Mouse (Mus musculus): ENCODE data around the gene Kcnma1.

The Kcnma1 gene

GRCm38 (mm10) chr14:24014391-24014790 is at the start of gene Kcnma1:
Gene Kcnma1, minus strand, starts transcription at chr14:24014491.
- DNase-seq, result no peak

GRCm38 (mm10) chr14:24059747-24060146 is 45.5 kb upstream of the Kcnma1 start:
- peak; percentile 63 for DNase-seq

GRCm38 (mm10) chr14:24059287-24059686 is 45.0 kb upstream of the Kcnma1 start:
- no peak for DNase-seq

- DNase-seq, result no peak
Observed at GRCm38 (mm10) chr14:24051821-24052220, 37.5 kb upstream of the Kcnma1 start.

GRCm38 (mm10) chr14:24036609-24037008 is 22.3 kb upstream of the Kcnma1 start:
- no peak for DNase-seq

DNA sequence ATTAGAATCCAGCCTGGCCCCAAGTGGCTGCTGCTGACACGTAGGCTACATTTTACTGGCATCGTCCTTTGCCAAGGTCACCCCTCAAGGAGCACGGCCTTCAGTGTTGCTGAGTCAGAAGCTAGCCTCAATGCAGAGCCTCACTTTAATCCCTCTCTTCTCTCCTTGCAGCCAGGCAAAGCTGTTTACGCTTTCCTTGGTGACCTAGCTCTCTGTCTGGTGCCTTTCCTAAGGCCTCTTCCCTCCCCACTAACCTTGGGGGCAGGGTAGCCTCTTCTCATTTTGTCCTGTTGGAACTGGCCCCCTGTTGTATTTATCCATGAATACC is 21.9 kb upstream of the Kcnma1 start:
- DNase-seq, result no peak

GRCm38 (mm10) chr14:24035486-24036207 is 21.4 kb upstream of the Kcnma1 start:
- peak; percentile 40 for DNase-seq

DNA sequence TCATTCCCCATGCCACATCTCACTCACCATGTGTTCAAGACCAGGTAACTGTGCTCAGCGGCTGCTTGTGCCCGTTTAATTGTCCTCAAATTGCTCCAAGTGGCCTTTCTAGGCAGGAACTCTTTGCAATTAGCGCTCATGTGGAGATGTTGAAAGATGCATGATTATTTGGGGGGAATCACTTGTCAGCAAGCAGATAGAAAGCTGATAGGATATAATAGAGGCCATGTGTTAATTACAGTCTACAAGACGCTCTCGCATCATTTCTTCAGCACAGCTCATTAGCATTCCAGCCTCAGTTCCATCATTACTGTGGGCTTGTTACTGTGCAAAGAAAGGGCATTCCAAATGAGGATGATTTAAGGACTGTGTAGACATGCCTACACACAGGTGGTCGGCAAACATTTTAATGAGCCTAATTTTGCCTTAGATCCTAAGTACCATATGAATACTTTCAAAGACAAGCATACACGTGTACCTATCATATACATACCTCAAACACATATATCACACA is 18.6 kb upstream of the Kcnma1 start:
- no peak for DNase-seq

DNA sequence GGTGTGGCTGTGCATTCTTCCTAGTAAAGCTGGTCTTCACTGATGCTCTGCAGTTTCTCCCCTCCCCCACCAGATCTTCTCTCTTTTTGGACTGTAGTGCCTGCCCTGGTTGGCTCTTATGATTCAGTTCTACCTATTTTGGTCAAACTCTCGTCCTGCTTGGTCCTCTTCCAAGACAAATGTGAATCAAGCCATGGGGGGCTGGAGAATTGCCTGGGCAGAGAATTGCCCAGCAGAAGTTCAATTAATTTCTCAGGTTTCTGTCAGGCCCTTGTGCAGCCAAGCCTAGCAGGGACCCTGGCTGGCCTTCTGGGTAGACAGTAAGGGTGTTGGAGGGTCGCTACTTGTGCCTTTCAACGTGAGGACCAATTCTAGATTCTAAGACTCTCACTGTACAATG is 17.9 kb upstream of the Kcnma1 start:
- no peak for DNase-seq

DNA sequence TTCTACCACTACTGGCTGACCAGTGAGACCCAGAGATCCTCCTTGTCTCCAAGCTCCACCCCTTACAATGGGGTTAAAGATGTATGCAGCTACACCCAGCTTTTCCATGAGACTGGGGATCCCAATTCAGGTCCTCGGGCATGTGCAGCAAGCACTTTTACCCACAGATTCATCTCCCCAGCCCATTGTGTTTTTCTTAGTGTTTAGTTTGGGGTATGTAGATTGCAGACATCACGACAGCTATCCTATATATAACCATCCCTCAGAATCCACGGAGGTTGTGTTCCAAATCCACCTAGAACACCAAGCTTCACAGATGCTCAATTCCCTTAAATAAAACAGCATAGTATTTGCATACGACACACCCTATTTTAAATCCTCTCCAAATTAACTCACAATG is 6.4 kb upstream of the Kcnma1 start:
- no peak for DNase-seq

- no peak for DNase-seq
Observed at GRCm38 (mm10) chr14:24009978-24010377, 4.3 kb downstream of the Kcnma1 start.

DNA sequence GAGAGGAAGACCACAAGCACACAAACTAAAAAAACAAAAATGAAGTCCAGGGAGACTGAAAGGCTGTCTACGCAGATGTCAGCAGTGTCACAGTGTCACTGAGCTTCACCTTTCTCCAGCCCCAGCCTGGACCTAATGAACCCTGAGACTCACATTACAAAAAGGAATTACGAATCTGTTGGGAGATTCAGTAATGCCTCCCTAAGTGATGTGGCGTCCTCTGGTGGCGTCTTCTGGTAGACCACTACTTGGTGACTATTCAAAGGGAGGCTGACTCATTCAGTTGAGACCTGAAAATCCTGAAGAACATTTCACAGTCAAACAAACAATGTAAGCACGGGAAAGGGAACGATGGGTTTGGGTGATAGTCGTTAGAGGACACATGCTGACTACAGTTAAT is 6.0 kb downstream of the Kcnma1 start:
- peak; percentile 87 for DNase-seq

- no peak for DNase-seq
Observed at GRCm38 (mm10) chr14:24006276-24006675, 8.0 kb downstream of the Kcnma1 start.

DNA sequence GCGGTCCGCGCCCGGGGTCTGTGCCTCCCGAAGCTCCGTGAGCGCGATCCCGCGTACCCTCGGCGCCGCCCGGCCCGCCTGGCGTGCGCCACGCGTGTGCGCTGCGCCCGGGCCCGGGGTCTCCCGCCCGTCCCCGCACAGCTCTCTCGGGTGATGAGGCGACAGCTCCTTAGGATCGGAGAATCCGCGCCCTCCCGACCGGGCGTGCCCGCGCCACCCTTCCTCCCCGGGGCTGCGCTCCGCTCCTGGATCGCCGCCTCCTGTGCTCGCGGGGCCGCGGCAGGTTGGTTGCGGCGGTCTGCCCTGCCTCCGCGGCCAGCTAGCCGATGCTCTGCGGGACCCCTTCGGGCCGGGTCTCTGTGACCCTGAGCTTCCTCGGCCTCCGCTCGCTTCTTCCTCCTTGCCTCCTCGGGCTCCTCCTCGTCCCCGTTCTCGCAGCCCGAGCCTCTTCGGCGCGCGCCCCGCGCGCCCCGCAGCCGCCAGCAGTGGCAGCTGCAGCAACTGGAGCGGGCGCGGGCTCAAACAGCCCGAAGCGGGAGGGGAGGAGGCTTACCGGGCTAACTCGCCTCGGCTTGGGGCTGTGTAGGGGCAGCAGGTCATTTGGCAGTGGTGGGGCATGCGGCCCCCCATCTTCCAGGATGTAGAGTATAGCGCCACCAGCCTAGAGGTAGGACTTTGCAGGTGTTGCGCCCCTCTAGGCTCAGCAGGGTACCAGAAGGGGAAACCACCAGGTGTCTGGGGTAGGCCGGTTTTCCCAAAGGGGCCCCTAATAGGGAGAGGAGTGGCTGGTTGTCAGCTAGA is 9.6 kb downstream of the Kcnma1 start:
- peak; percentile 72 for DNase-seq

DNA sequence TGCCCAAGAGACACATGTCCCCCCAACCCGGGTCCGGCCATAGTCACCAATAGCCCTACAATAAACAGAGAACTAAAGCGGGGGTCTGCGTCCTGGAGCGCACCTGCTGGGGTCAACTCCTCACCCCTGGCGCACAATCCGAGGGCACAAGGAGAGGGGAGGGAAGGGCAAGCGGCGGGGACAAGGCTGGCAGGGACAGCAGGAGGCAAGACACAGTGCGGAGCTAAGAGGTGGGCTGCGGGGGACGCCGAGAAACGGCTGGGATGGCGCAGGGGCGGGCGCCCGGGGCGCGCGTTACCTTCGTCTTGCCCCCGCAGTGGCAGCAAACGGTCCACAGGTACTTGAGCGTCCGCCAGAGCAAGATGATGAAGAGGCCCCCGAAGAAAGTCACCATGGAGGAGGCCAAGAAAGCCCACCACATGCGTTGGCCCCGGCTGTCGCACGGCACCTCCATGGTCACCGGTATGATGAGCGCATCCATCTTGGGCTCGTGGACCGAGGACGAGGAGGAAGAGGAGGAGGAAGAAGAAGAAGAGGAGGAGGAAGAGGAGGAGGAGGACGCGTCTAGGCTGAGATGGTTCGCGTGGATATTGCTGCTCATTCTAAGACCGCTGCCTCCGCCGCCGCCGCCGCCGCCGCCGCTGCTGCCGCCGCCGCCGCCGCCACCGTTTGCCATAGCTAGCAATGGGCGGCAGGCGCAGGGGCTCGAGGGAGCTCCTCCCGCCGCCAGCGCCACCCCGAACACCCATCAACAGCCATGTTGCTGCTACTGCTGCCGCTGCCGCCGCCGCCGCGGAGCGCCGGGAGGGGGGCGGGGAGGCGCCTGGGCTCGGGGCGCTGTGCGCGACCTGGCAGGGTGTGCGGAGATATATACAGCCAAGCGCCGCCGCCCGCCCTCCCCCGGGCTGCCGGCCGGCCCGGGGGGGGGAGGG is 10.6 kb downstream of the Kcnma1 start:
- DNase-seq, result peak; percentile 62

GRCm38 (mm10) chr14:24002647-24003046 is 11.6 kb downstream of the Kcnma1 start:
- no peak for DNase-seq

GRCm38 (mm10) chr14:23997912-23998311 is 16.4 kb downstream of the Kcnma1 start:
- DNase-seq, result no peak

DNA sequence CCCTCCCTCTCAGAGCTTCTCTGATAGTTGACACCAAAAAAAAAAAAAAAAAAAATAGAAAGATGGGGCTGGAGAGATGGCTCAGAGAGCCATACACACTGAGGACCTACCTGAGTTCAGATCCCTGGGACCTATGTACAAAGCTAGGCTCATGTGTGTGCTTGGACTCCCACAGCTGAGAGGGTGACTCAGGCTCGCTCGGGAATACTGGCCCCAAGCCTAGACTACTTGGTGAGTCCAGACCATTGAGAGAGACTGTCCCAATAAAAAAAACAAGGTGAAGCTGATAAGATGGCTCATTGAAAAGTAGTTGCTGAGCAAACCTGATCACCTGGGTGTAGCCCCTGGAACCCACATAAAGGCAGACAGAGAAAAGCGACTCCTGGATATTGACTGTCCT is 18.5 kb downstream of the Kcnma1 start:
- no peak for DNase-seq

GRCm38 (mm10) chr14:23990871-23991270 is 23.4 kb downstream of the Kcnma1 start:
- DNase-seq, result no peak

DNA sequence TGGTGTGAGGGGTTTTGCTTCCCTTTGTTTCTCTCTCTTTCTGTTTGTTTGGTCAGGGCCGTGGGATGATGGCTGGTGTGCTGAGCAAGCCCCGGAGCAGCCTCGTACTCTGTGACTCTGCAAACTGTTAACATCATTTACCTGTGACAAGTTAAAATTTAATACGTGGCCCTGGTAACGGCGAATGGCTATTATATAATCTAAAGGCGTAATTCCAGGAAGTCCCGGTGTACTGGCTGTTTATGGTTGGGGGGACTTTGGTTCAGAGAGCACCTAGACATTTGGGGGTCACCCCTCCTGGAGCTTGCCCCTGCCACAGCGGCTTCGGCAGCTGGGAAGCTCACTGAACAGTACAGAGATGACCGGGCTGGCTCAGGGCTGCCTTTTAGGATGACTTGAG is 24.6 kb downstream of the Kcnma1 start:
- no peak for DNase-seq

DNA sequence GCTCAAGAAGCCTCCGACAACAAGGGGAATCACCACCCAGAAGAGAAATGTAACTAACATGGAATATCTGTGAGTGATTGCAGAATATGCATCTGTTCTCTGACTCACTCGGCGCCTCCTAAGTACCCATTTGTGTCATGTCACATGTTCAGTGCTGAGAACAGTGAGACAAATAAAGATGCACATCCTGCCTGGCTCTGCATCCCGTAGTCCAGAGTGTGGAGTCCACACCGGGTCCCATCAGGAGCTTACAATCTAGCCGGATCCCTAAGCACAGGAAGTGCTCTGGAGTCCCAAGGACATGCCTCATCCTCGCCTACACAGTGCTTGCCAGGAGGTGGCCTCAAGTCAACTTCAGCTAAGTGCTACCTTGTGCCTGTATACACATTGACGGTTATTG is 32.1 kb downstream of the Kcnma1 start:
- DNase-seq, result no peak

DNA sequence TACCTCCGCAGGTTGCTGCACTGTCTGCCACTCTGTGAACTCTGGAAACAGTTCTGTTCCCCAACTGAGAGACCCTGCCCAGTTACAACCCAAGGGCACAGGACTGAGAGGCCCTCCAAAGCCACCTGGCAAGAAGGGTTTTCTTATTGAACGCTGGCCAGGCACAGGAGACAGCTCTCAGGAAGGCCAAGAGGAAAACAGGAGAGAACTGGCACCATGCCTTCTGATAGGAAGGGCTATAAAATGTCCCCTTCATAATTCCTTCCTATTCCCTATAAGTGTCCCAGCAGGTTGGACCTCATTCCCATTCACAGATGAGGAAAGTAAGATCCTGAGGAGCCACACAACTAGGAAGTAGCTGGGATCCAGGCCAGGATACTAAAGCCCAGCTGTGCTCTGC is 39.6 kb downstream of the Kcnma1 start:
- no peak for DNase-seq

GRCm38 (mm10) chr14:23966471-23966870 is 47.8 kb downstream of the Kcnma1 start:
- no peak for DNase-seq

All from embryo, embryonic 11 days (tissue).